Mouse (Mus musculus): ENCODE measurements around the gene Chit1. TPM values are rescaled to one million over a fixed set of nuclear protein-coding genes. Genes with fewer than 3 reads are reported as not detected.

Gene Chit1
- total RNA-seq, 1 experiment = 0.13 TPM

DNA sequence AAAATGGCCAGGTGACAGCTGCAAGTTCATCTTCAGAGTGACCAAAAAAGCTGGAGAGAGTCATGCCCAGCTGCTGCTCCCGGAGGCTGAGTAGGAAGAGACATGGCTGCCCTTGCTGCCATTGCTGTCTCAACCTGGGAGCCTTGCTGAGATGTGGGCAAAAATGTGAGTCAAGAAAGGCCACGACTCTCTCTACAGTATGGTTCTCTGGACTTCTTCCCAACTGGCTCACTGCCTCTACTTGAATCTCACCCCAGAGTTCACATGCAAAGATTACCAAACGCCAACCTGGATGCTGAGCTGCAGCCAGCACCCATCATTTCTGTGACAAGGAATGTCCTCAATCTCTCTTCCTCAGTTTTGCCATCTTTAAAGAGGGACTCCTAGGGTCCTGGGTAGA is 26.9 kb upstream of the Chit1 start:
- no peak for DNase-seq (ENCODE audit: low read depth, low spot score)
- TF ChIP-seq MAFK (IDR thresholded peaks at IDR 0.05; ENCODE audit: insufficient read depth, low read depth, low read length) = no peak
- no peak for TF ChIP-seq ZNF384 (IDR thresholded peaks at IDR 0.05; ENCODE audit: low read depth, low read length)
- TF ChIP-seq ZC3H11A (IDR thresholded peaks at IDR 0.05; ENCODE audit: borderline replicate concordance, low read depth, low read length) = no peak
- TF ChIP-seq CHD2 (IDR thresholded peaks at IDR 0.05; ENCODE audit: low read depth, low read length) = no peak
- no peak for TF ChIP-seq HCFC1 (IDR thresholded peaks at IDR 0.05; ENCODE audit: borderline replicate concordance, insufficient read depth, low read length)
- in situ Hi-C loops (cut with MboI; ENCODE audit: low sequenced_read_pairs in 2 of 2, unreplicated experiment in 2 of 2) = no loop called here
- H3K4me3 ChIP-seq (ENCODE audit: insufficient read depth in 1 of 2, low read depth in 1 of 2, low read length in 2 of 2, poor library complexity in 1 of 2, severe bottlenecking in 1 of 2) = no peak overlapping the region
- no peaks in the 10 kb centered on the region for H3K36me3 ChIP-seq (ENCODE audit: control insufficient read depth, insufficient read depth, low read length, poor library complexity, severe bottlenecking)
- no peak overlapping the region for H3K27ac ChIP-seq (ENCODE audit: insufficient read depth, low read depth, low read length, poor library complexity, severe bottlenecking)
- H3K9me3 ChIP-seq (ENCODE audit: control insufficient read depth, insufficient read depth, low read depth, low read length) = no peaks in the 10 kb centered on the region
- H3K9ac ChIP-seq (ENCODE audit: insufficient read depth, low read depth, low read length, poor library complexity, severe bottlenecking) = no peak overlapping the region
- peaks cover 15 to 22% of the 10 kb centered on the region in 2 experiments; a peak in 3 of 4 replicates for H3K4me1 ChIP-seq (ENCODE audit: control insufficient read depth in 2 of 2, insufficient read depth in 2 of 2, low read length in 2 of 2, poor library complexity in 1 of 2)

DNA sequence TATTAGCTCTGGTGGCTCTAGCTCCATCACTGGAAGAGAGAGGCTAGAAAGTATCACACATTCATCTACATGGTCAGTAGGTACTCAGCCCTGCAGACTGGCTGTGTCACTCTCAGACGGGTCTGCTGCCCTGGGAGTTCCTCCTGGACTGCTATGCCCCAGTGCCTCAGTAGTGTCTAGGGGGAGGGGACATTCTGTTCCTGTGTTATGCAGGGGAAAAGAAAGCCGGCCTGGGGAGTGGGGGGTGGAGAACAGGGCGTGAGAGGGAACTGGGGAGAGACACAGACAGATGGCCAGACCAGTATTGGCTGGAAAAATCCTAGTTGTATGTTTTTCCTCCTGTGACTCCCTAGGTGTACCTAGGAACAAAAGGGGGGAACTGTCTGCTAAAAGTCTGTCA is 25.0 kb upstream of the Chit1 start:
- in situ Hi-C loops (cut with MboI; ENCODE audit: low sequenced_read_pairs in 2 of 2, unreplicated experiment in 2 of 2) = no loop called here
- H3K27ac ChIP-seq (ENCODE audit: insufficient read depth, low read depth, low read length, poor library complexity, severe bottlenecking) = no peak overlapping the region
- TF ChIP-seq ZNF384 (IDR thresholded peaks at IDR 0.05; ENCODE audit: low read depth, low read length) (no peak), CHD2 (IDR thresholded peaks at IDR 0.05; ENCODE audit: low read depth, low read length) (no peak), MAFK (IDR thresholded peaks at IDR 0.05; ENCODE audit: insufficient read depth, low read depth, low read length) (no peak), ZC3H11A (IDR thresholded peaks at IDR 0.05; ENCODE audit: borderline replicate concordance, low read depth, low read length) (no peak), HCFC1 (IDR thresholded peaks at IDR 0.05; ENCODE audit: borderline replicate concordance, insufficient read depth, low read length) (no peak)
- no peak overlapping the region for H3K4me3 ChIP-seq (ENCODE audit: insufficient read depth in 1 of 2, low read depth in 1 of 2, low read length in 2 of 2, poor library complexity in 1 of 2, severe bottlenecking in 1 of 2)
- no peak overlapping the region for H3K9ac ChIP-seq (ENCODE audit: insufficient read depth, low read depth, low read length, poor library complexity, severe bottlenecking)
- H3K36me3 ChIP-seq (ENCODE audit: control insufficient read depth, insufficient read depth, low read length, poor library complexity, severe bottlenecking) = no peaks in the 10 kb centered on the region
- no peaks in the 10 kb centered on the region for H3K9me3 ChIP-seq (ENCODE audit: control insufficient read depth, insufficient read depth, low read depth, low read length)
- no peak for DNase-seq (ENCODE audit: low read depth, low spot score)
- peaks cover 8 to 17% of the 10 kb centered on the region in 2 experiments; a peak in 3 of 4 replicates for H3K4me1 ChIP-seq (ENCODE audit: control insufficient read depth in 2 of 2, insufficient read depth in 2 of 2, low read length in 2 of 2, poor library complexity in 1 of 2)

- Histone ChIP-seq H3K9me3 (ENCODE audit: control insufficient read depth, insufficient read depth, low read depth, low read length) (no peaks in the 10 kb centered on the region), H3K4me1 (ENCODE audit: control insufficient read depth in 2 of 2, insufficient read depth in 2 of 2, low read length in 2 of 2, poor library complexity in 1 of 2) (peaks cover 8 to 17% of the 10 kb centered on the region in 2 experiments; a peak in 3 of 4 replicates), H3K27ac (ENCODE audit: insufficient read depth, low read depth, low read length, poor library complexity, severe bottlenecking) (no peak overlapping the region), H3K4me3 (ENCODE audit: insufficient read depth in 1 of 2, low read depth in 1 of 2, low read length in 2 of 2, poor library complexity in 1 of 2, severe bottlenecking in 1 of 2) (peak overlapping the region; percentile 4 to 40; a peak in 2 of 4 replicates), H3K9ac (ENCODE audit: insufficient read depth, low read depth, low read length, poor library complexity, severe bottlenecking) (peak overlapping the region; percentile 12; the same call in 1 of the 2 replicates), H3K36me3 (ENCODE audit: control insufficient read depth, insufficient read depth, low read length, poor library complexity, severe bottlenecking) (no peaks in the 10 kb centered on the region)
- TF ChIP-seq CHD2 (IDR thresholded peaks at IDR 0.05; ENCODE audit: low read depth, low read length) (no peak), HCFC1 (IDR thresholded peaks at IDR 0.05; ENCODE audit: borderline replicate concordance, insufficient read depth, low read length) (no peak), ZNF384 (IDR thresholded peaks at IDR 0.05; ENCODE audit: low read depth, low read length) (no peak), MAFK (IDR thresholded peaks at IDR 0.05; ENCODE audit: insufficient read depth, low read depth, low read length) (no peak), ZC3H11A (IDR thresholded peaks at IDR 0.05; ENCODE audit: borderline replicate concordance, low read depth, low read length) (no peak)
- DNase-seq (ENCODE audit: low read depth, low spot score) = no peak
- in situ Hi-C loops (cut with MboI; ENCODE audit: low sequenced_read_pairs in 2 of 2, unreplicated experiment in 2 of 2) = no loop called here
These were observed 24.1 kb upstream of the Chit1 start for GRCm38 (mm10) chr1:134086811-134087398.

DNA sequence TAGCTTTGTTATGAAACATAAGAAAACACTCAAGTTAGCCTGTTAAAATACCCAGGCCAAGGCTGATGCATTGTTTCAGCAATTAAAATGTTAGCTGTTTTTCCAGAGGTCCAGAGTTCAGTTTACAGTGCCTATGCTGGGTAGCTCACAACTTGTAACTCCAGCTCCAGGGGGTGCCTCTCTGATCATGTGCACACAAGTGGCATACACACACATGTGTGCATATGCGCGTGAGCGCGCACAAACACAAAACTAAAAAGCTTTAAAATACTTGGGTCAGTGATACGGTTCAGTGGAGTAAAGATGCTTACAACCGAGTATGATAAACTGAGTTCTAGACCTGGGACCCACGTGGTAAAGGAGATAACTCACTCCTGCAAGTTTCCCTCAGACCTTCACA is 22.0 kb upstream of the Chit1 start:
- TF ChIP-seq CHD2 (IDR thresholded peaks at IDR 0.05; ENCODE audit: low read depth, low read length) (no peak), ZC3H11A (IDR thresholded peaks at IDR 0.05; ENCODE audit: borderline replicate concordance, low read depth, low read length) (no peak), MAFK (IDR thresholded peaks at IDR 0.05; ENCODE audit: insufficient read depth, low read depth, low read length) (no peak), HCFC1 (IDR thresholded peaks at IDR 0.05; ENCODE audit: borderline replicate concordance, insufficient read depth, low read length) (no peak), ZNF384 (IDR thresholded peaks at IDR 0.05; ENCODE audit: low read depth, low read length) (no peak)
- Histone ChIP-seq H3K9me3 (ENCODE audit: control insufficient read depth, insufficient read depth, low read depth, low read length) (no peaks in the 10 kb centered on the region), H3K4me1 (ENCODE audit: control insufficient read depth in 2 of 2, insufficient read depth in 2 of 2, low read length in 2 of 2, poor library complexity in 1 of 2) (peaks cover 9 to 18% of the 10 kb centered on the region in 2 experiments; a peak in 3 of 4 replicates), H3K9ac (ENCODE audit: insufficient read depth, low read depth, low read length, poor library complexity, severe bottlenecking) (no peak overlapping the region), H3K36me3 (ENCODE audit: control insufficient read depth, insufficient read depth, low read length, poor library complexity, severe bottlenecking) (no peaks in the 10 kb centered on the region), H3K27ac (ENCODE audit: insufficient read depth, low read depth, low read length, poor library complexity, severe bottlenecking) (no peak overlapping the region), H3K4me3 (ENCODE audit: insufficient read depth in 1 of 2, low read depth in 1 of 2, low read length in 2 of 2, poor library complexity in 1 of 2, severe bottlenecking in 1 of 2) (no peak overlapping the region)
- DNase-seq (ENCODE audit: low read depth, low spot score) = no peak
- in situ Hi-C loops (cut with MboI; ENCODE audit: low sequenced_read_pairs in 2 of 2, unreplicated experiment in 2 of 2) = no loop called here
